Mouse (Mus musculus) macrophage (primary cell): ENCODE measurements around the gene Rbm46. TPM values are rescaled to one million over a fixed set of nuclear protein-coding genes. Genes with fewer than 3 reads are reported as not detected.

Experiments
- H3K27ac ChIP-seq: fragments of 350-480 bp; formaldehyde crosslinking; 2 replicates; pipeline ENCODE4 v1.9.0; 2021
- H3K36me3 ChIP-seq: fragments of 350-480 bp; formaldehyde crosslinking; 2 replicates; pipeline ENCODE4 v1.9.0; 2021; ENCODE audit errors: inconsistent target
- H3K4me3 ChIP-seq: fragments of 350-480 bp; formaldehyde crosslinking; 2 replicates; pipeline ENCODE4 v1.9.0; 2021; ENCODE audit errors: inconsistent target
- H3K79me2 ChIP-seq: fragments of 350-480 bp; formaldehyde crosslinking; 2 replicates; pipeline ENCODE4 v1.9.0; 2021; ENCODE audit errors: inconsistent target
- WGBS: methylation state at CpG from one replicate; pipeline ENCODE4 v1.1.7; 2026; ENCODE audit warnings: inconsistent platforms; ENCODE audit not compliant: missing documents; 5-methylcytosine and 5-hydroxymethylcytosine counted together
- polyA plus RNA-seq: library from polyadenylated mRNA; stranded (reverse); fragments of 250-400 nt; gene quantifications from 3 replicates; pipeline ENCODE4 v1.2.4, GENCODE M21; 2018; ENCODE audit warnings: inconsistent platforms

Rbm46 gene
- polyA plus RNA-seq, 1 experiment from 2014 or later = not detected

- H3K36me3 ChIP-seq = no peaks in the 10 kb centered on the region
- H3K79me2 ChIP-seq = no peaks in the 10 kb centered on the region
- no peak overlapping the region for H3K27ac ChIP-seq
- H3K4me3 ChIP-seq = no peak overlapping the region
- 96% methylated on average over 7 of the region's 7 CpGs for WGBS
Observed at GRCm38 (mm10) chr3:82809769-82810168, 66.5 kb downstream of the Rbm46 start.

DNA sequence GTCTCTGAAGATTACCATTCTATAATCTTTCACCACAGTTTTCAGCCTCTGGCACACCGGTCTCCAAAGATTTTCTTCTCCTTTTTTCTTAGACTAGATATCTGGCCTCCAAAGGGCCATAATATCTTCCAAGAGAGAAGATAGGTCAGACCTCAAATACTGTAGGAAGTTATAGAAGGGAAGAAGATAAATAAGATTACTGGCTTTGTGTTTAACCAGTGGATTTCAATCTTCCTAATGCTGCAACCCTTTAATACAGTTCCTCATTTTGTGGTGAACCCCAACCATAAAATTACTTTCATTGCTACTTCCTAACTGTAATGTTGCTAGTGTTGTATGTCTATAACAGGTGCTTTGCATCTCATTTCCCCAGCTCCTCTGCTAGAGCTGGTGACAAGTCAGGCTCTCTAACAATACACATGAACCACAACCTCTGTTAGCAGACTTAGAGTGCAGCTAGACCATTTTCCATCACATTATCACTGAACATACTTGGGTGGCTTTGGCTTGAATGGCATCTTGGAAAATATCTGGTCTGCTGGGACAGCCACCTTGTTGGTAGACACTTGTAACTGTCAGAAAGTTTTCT is 67.9 kb downstream of the Rbm46 start:
- H3K36me3 ChIP-seq = no peaks in the 10 kb centered on the region
- no peak overlapping the region for H3K4me3 ChIP-seq
- no peaks in the 10 kb centered on the region for H3K79me2 ChIP-seq
- 11% methylated on average over 1 of the region's 1 CpGs for WGBS
- H3K27ac ChIP-seq = no peak overlapping the region

- H3K27ac ChIP-seq = no peak overlapping the region
- H3K79me2 ChIP-seq = no peaks in the 10 kb centered on the region
- 46% methylated on average over 7 of the region's 7 CpGs for WGBS
- no peak overlapping the region for H3K4me3 ChIP-seq
- H3K36me3 ChIP-seq = no peaks in the 10 kb centered on the region
Observed at GRCm38 (mm10) chr3:82805291-82805690, 71.0 kb downstream of the Rbm46 start.

GRCm38 (mm10) chr3:82800470-82800843 is 75.8 kb downstream of the Rbm46 start:
- Histone ChIP-seq H3K36me3 (no peaks in the 10 kb centered on the region), H3K4me3 (no peak overlapping the region), H3K79me2 (no peaks in the 10 kb centered on the region), H3K27ac (peak overlapping the region; percentile 21)
- WGBS = 28% methylated on average over 3 of the region's 3 CpGs

DNA sequence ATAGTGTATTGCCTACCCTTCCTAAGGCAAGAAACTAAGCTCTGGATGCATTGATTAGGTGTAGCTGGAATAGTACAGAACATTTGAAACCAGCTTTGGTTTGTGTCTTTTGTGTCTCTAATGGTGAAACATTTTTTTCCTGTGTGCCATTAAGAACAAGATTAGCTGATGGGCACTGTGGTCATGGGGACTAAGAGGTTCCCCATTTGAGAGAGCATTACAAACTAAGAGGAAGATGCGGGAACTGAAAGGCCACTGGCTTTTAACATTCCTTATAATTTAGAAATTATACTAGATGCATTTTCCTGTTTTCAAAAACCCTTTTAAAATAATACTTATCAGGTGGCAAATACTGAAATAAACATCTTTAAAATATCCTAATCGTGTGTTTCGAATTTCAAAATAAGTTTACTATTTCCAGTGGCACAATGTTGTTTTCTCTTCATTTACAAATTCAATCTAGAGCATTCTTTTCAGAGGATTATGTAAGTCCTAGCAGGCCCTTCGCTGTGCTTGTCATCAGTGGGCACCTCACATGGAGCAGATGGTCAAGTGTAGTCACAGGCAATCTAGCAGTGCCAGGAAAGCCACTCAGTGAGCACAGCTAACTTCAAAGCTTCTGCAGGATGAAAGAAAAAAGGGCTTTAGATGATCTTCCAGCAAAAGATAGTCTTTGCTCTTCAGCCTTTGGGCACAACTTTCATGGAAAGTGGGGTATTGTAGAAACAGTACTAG is 76.4 kb downstream of the Rbm46 start:
- Histone ChIP-seq H3K36me3 (no peaks in the 10 kb centered on the region), H3K79me2 (no peaks in the 10 kb centered on the region), H3K4me3 (no peak overlapping the region), H3K27ac (peak overlapping the region; percentile 21)
- 69% methylated on average over 4 of the region's 4 CpGs for WGBS

GRCm38 (mm10) chr3:82793656-82794055 is 82.6 kb downstream of the Rbm46 start:
- Histone ChIP-seq H3K4me3 (no peak overlapping the region), H3K36me3 (no peaks in the 10 kb centered on the region), H3K27ac (peak overlapping the region; percentile 98), H3K79me2 (no peaks in the 10 kb centered on the region)
- WGBS = 8% methylated on average over 1 of the region's 1 CpGs

- Histone ChIP-seq H3K27ac (no peak overlapping the region), H3K36me3 (no peaks in the 10 kb centered on the region), H3K79me2 (no peaks in the 10 kb centered on the region), H3K4me3 (no peak overlapping the region)
- WGBS = 95% methylated on average over 3 of the region's 3 CpGs
Observed at GRCm38 (mm10) chr3:82791663-82792062, 84.6 kb downstream of the Rbm46 start.

Other genes with a start within 250 kb of the Rbm46 start
- not detected in 3 replicates for gene Lrat, start 27.5 kb upstream of the Rbm46 start, polyA plus RNA-seq
- not detected in 3 replicates for gene Fgg, start 131.2 kb upstream of the Rbm46 start, polyA plus RNA-seq
- not detected in 3 replicates for gene Fga, start 149.6 kb upstream of the Rbm46 start, polyA plus RNA-seq
- not detected in 3 replicates for gene Fgb, start 173.4 kb upstream of the Rbm46 start, polyA plus RNA-seq
- 31.0 to 38.1 TPM (median 35.4 TPM) in 3 replicates for gene Plrg1, start 179.0 kb upstream of the Rbm46 start, polyA plus RNA-seq